Mouse (Mus musculus) liver, postnatal 0 days (tissue): ENCODE results near the gene Fam185a.

ENCODE experiments used
- CTCF ChIP-seq: sonication (generic); IDR thresholded peaks from 2 replicates; pipeline ENCODE4 v1.5.1; 2016; ENCODE audit warnings: antibody characterized with exemption, low read depth
- EP300 ChIP-seq: IDR thresholded peaks from 2 replicates; pipeline ENCODE4 v1.6.1; 2016; ENCODE audit warnings: antibody characterized with exemption, low read depth, mild to moderate bottlenecking

GRCm38 (mm10) chr5:21502936-21503610, 78.3 kb downstream of the Fam185a start:
- TF ChIP-seq CTCF (no peak), EP300 (no peak)
